Mouse (Mus musculus) limb, embryonic 14.5 days (tissue): Measurements from ENCODE around the gene Hspa1b. TPM values are rescaled to one million over a fixed set of nuclear protein-coding genes. Genes with fewer than 3 reads are reported as not detected.
"Not testable (repeated sequence)": the region's sequence is repeated elsewhere in the genome, so short reads cannot be mapped to it uniquely, and the experiment has no call there.

ENCODE experiments used
- ATAC-seq: fragments of 200-750 bp; cut with Nextera tagmentation; 2 replicates; pipeline ENCODE4 v1.8.0; 2017; ENCODE audit warnings: low read depth, moderate number of reproducible peaks, moderate TSS enrichment; ENCODE audit not compliant: low FRiP score
- DNase-seq: peaks from one replicate; pipeline ENCODE4 v3.0.0-alpha.2; 2015; ENCODE audit warnings: low spot score
- H3K27ac ChIP-seq: fragments of 300-500 bp; sonication (generic); replicated peaks from 2 replicates; pipeline ENCODE4 v1.5.1; 2014; ENCODE audit warnings: low read depth, mild to moderate bottlenecking, low read length, moderate library complexity, mixed read lengths
- H3K27me3 ChIP-seq: fragments of 300-500 bp; sonication (generic); 2 replicates; pipeline ENCODE4 v1.6.1; 2014; ENCODE audit warnings: low read length, mixed read lengths; ENCODE audit not compliant: control insufficient read depth, insufficient read depth
- H3K36me3 ChIP-seq: fragments of 300-500 bp; sonication (generic); 2 replicates; pipeline ENCODE4 v1.6.1; 2014; ENCODE audit warnings: mild to moderate bottlenecking, low read length, moderate library complexity, mixed read lengths; ENCODE audit not compliant: control insufficient read depth, insufficient read depth
- H3K4me1 ChIP-seq: fragments of 300-500 bp; sonication (generic); 2 replicates; pipeline ENCODE4 v1.6.1; 2014; ENCODE audit warnings: antibody characterized with exemption, low read length, mixed read lengths; ENCODE audit not compliant: control insufficient read depth, insufficient read depth
- H3K4me2 ChIP-seq: fragments of 300-500 bp; sonication (generic); replicated peaks from 2 replicates; pipeline ENCODE4 v1.6.1; 2014; ENCODE audit warnings: low read depth, mild to moderate bottlenecking, low read length, moderate library complexity; ENCODE audit not compliant: severe bottlenecking
- H3K4me3 ChIP-seq: fragments of 300-500 bp; sonication (generic); replicated peaks from 2 replicates; pipeline ENCODE4 v1.5.1; 2014; ENCODE audit warnings: low read length
- H3K9ac ChIP-seq: fragments of 300-500 bp; sonication (generic); 2 replicates; pipeline ENCODE4 v1.6.1; 2014; ENCODE audit warnings: mild to moderate bottlenecking, low read depth, low read length, moderate library complexity; ENCODE audit not compliant: severe bottlenecking
- H3K9me3 ChIP-seq: fragments of 300-500 bp; sonication (generic); 2 replicates; pipeline ENCODE4 v1.6.1; 2016; ENCODE audit warnings: low read length; ENCODE audit not compliant: control insufficient read depth
- POLR2A ChIP-seq: fragments of 200-500 bp; IDR thresholded peaks from 2 replicates; pipeline ENCODE4 v1.8.0; 2012; ENCODE audit warnings: inconsistent platforms, mild to moderate bottlenecking, moderate library complexity, borderline replicate concordance; ENCODE audit not compliant: insufficient read depth, insufficient read length; ENCODE audit errors: extremely low read depth
- WGBS: fragments of 180-500 bp; shearing (Covaris S2); extraction: QIAGEN DNeasy Blood & Tissue Kit; methylation state at CpG from one replicate; pipeline ENCODE4 v1.1.7; 2014; 5-methylcytosine and 5-hydroxymethylcytosine counted together
- polyA plus RNA-seq, 2 experiments: library from polyadenylated mRNA; depleted of rRNA in 1 of 2; stranded (reverse) in 1 of 2; unstranded in 1 of 2; fragments of >200 nt; fragmentation: Nextera tagmentation in 1 of 2; extraction: Ambion mirVana in 1 of 2; gene quantifications; 2 replicates each; pipeline versions ENCODE4 v1.2.1 to v1.2.3; 2012 to 2014

Hspa1b gene
- polyA plus RNA-seq, 2 experiments: 2.2 to 25.6 TPM

DNA sequence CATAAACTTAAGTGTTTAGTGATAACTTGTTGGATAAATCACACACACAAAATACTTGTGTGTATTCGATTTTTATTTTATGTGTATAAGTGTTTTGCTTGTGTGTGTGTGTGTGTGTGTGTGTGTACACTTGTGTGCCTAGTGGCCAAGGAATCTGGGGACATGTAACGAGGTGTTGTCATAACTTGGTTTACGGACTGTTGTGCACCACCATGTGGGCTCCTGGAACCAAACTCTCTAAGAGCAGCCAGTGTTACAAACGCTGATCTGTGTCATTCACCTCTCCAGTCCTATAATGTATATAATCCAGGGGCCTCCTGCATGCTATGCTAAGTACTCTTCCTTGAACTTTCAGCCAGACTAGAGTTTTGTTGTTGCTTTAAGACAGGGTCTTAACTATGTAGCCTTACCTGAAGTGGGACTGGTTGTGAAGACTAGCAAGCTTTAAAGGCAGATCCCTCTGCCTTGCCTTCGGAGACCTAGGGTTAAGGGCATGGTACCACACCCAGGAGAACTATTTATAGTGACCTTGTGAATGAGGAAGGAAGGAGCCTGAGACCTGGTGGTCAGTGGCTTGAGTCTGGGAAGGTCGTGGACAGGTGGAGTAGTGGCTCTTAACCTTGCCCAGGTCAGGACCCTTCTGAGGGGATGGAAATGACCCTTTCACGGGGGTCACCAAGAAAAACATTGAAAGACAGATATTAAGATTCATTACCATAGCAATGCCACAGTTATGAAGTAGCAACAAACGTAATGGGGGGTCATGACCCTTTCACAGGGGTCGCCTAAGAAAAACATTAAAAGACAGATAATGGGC is 44.2 kb upstream of the Hspa1b start:
- DNase-seq (no peak), ATAC-seq (no peak)
- H3K4me2 ChIP-seq: peak overlapping the region; percentile 88
- TF ChIP-seq POLR2A: no peak
- H3K9ac ChIP-seq: peak overlapping the region; percentile 78
- peak overlapping the region; percentile 91 for H3K4me3 ChIP-seq
- H3K9me3 ChIP-seq: no peaks in the 10 kb centered on the region
- no peak overlapping the region for H3K27ac ChIP-seq
- H3K36me3 ChIP-seq: peaks cover 43% of the 10 kb centered on the region
- 64% methylated on average over 9 of the region's 9 CpGs for WGBS
- peaks cover 16% of the 10 kb centered on the region for H3K4me1 ChIP-seq
- H3K27me3 ChIP-seq: no peaks in the 10 kb centered on the region

DNA sequence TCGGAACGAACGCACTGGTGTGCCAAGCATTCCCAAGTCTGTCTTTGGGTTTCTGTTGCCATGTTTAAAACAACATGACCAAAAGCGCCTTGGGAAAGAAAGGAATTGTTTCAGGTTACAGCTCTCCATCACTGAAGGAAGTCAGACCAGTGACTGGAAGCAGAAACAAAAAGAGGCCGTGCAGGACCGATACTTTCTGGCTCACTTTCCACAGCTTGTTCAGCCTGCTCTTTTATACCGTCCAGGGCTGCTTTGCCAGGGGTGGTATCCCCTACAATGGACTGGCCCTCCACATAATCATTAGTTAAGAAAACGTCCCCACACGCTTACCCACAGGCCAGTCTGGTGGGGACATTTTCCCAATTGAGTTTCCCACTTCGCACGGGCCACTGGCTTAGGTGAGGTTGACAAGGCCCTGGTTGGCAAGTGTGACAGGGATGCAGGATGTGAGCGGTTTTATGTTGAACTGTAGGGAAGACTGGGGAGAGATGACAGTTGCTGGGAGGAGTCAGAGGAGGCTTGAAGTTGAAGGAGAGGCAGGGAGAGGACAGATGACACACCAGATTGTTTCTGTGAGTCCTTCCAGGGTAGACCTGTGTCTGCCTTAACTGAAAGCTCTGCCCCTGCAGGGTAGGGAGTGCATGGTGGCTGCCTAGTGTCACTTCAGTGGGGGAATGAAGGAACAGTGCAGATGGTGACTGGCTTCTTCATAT is 43.3 kb upstream of the Hspa1b start:
- Histone ChIP-seq H3K36me3 (peaks cover 42% of the 10 kb centered on the region), H3K27me3 (no peaks in the 10 kb centered on the region), H3K27ac (peak overlapping the region; percentile 99), H3K4me1 (peaks cover 16% of the 10 kb centered on the region), H3K9me3 (no peaks in the 10 kb centered on the region), H3K9ac (peak overlapping the region; percentile 78), H3K4me3 (peak overlapping the region; percentile 91), H3K4me2 (peak overlapping the region; percentile 88)
- no peak for TF ChIP-seq POLR2A
- no peak for DNase-seq
- ATAC-seq: no peak
- 6% methylated on average over 12 of the region's 12 CpGs for WGBS

DNA sequence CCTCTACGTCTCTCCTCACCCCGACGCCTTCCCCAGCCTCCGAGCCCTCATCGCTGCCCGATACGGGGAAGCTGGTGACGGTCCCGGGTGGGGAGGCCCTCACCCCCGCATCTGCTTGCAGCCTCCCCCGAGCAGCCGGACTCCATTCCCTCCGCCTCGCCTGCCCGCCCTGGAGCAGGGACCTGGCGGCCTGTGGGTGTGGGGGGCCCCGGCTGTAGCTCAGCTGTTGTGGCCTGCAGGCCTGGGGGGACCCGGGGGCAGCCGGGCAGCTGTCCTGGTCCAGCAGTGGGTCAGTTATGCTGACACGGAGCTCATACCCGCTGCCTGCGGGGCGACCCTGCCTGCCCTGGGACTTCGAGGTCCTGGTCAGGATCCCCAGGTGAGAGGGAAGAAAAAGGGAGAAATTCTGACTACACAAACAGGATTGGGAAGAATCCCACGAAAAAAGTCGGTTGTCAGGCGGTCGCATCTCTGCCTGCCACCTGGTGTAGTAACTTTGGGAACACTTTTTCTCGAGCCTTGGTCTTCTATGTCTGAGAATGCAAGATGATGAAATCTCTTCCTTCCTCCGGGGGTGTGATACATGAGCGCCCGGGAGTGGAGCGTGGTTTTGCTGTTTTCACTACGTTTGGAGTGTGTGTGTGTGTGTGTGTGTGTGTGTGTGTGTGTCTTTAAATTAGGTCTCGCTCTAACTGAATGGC is 42.6 kb upstream of the Hspa1b start:
- DNase-seq (peak; percentile 35), ATAC-seq (no peak; the same call in 1 of the 2 replicates)
- H3K27me3 ChIP-seq: no peaks in the 10 kb centered on the region
- peaks cover 34% of the 10 kb centered on the region for H3K36me3 ChIP-seq
- peak overlapping the region; percentile 99 for H3K27ac ChIP-seq
- H3K4me1 ChIP-seq: peaks cover 18% of the 10 kb centered on the region
- WGBS: under 1% methylated on average over 35 of the region's 35 CpGs
- no peak for TF ChIP-seq POLR2A
- peak overlapping the region; percentile 91 for H3K4me3 ChIP-seq
- H3K9me3 ChIP-seq: no peaks in the 10 kb centered on the region
- peak overlapping the region; percentile 88 for H3K4me2 ChIP-seq
- peak overlapping the region; percentile 78 for H3K9ac ChIP-seq

DNA sequence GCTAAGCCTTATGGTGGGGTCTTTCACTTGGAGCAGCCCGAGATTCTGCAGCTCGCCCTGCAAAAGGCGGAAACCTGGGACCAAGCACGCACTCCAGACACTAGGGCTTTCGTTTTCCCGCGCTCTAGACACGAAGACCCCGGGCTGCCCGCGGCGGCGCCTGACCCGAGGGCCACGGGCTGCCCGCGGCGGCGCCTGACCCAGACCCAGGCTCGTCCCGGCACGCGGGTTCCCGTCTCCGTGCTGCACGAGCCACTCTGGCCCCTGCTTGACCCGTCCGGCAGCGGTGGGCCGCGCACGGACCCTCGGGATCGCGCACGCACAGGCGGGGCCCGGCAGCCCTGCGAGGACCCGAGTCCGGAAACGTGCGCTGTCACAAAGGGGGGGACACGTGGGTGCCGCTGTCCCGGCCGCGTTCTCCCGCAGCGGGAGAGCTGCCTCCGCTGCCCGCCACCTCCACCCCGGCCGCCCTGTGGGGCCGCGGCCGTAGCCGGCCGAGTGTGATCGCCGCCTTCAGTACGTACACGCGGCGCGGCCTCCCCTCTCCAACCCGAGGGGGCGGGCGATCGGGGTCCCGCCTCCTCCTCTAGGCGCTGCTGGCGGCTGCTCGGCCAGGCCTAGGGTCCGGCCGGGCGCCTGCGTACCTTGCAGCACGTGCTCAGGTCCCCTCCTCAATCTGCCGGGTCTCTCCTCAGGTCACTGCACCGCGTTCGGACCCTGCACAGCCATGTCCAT is 41.8 kb upstream of the Hspa1b start, which contains the start of gene Vars:
Vars (plus strand) TSS at position 271 of the 735 bp plus-strand sequence.
- no peak for TF ChIP-seq POLR2A
- WGBS: under 1% methylated on average over 52 of the region's 83 CpGs
- Histone ChIP-seq H3K27ac (peak within 1 kb of the TSS; percentile 99), H3K4me3 (peak within 1 kb of the TSS; percentile 91), H3K27me3 (no peaks in the 10 kb centered on the region), H3K4me2 (peak within 1 kb of the TSS; percentile 88), H3K9ac (peak within 1 kb of the TSS; percentile 78), H3K9me3 (no peaks in the 10 kb centered on the region), H3K4me1 (peaks cover 18% of the 10 kb centered on the region), H3K36me3 (peaks cover 29% of the 10 kb centered on the region)
- DNase-seq (peak; percentile 86), ATAC-seq (peak; percentile 89)

DNA sequence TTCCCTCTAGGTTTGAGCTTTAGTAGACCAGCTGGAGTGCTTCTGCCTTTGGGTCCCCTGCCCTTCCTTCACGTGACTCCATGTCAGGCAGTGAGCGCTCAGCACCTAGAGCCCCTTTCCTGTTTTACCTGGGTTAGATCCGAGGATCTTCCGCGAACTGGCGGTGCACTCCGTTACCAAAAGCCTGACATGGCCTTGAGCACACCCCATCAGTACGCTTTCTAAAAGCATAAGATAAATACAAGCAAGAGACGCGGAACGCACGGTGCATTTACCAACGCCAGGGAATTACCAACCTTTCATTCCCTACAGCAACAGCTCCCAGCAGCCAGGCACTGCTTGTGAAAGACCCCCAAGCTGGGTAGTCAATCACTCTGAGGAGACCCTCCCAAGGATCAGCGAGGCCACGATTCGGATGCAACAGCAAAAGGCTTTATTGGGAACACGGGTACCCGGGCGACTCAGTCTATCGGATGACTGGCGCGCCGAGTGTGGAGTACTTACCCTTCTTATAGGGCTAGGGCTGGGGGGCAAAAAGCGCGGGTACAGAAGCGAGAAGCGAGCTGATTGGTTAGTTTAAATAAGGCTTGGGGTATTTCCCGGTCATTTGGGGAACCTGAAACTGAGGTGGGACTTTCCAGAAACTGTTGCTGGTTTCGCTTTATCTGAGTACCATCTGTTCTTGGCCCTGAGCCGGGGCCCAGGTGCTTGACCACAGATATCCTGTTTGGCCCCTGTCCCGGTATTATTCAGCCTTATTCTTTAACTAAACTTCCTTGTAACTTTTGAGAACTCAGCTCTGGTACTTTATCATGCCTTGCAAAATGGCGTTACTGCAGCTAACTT is 41.1 kb upstream of the Hspa1b start:
- Histone ChIP-seq H3K27ac (peak overlapping the region; percentile 99), H3K9ac (peak overlapping the region; percentile 78), H3K4me3 (peak overlapping the region; percentile 91), H3K36me3 (peaks cover 21% of the 10 kb centered on the region), H3K4me1 (peaks cover 18% of the 10 kb centered on the region), H3K4me2 (peak overlapping the region; percentile 88)
- not testable (repeated sequence) for H3K9me3 ChIP-seq, DNase-seq, ATAC-seq, H3K27me3 ChIP-seq
- 20% methylated on average over 29 of the region's 32 CpGs for WGBS
